Mouse (Mus musculus) cerebellum, adult 2 months (tissue): ENCODE results near the gene Ppm1h.

Experiments
- CTCF ChIP-seq: fragments of 200-500 bp; IDR thresholded peaks from 2 replicates; pipeline ENCODE4 v1.5.1; 2011; ENCODE audit warnings: low read depth, mild to moderate bottlenecking, control low read depth, low read length, moderate library complexity, borderline replicate concordance; ENCODE audit not compliant: insufficient read depth
- POLR2A ChIP-seq: fragments of 200-500 bp; IDR thresholded peaks from 2 replicates; pipeline ENCODE4 v1.6.1; 2011; ENCODE audit warnings: low read length, control low read depth, borderline replicate concordance; ENCODE audit not compliant: insufficient read depth

GRCm38 (mm10) chr10:122718951-122719350, 40.4 kb downstream of the Ppm1h start:
- no peak for TF ChIP-seq CTCF
- TF ChIP-seq POLR2A = no peak
